8 mouse cellular contexts compared by ENCODE assay signal in the genomic region with DNA sequence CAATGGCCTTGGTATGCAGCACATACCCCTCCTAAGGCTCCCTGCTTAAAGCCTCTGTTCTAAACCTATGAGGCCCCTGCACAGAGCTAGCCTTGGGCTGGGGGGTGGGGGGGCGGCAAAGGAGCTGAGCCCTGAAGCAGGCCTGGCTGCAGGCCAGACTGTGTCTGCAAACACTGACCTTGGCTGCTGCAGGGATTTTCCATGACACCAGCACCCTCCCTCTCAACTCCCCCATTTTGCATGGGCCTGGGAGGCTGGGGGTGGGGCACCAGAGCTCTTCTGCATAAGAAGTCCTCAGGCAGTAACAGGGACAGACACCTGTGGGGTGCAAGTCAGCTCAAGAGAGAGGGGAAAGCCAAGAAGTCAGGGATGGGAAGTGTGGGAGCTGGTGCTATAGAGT. TPM values are rescaled to one million over a fixed set of nuclear protein-coding genes. Genes with fewer than 3 reads are reported as not detected.
DNase-seq lines count a peak whose midpoint lies in the region; ATAC-seq and TF ChIP-seq lines count a peak whose summit lies in the region.

No protein-coding gene starts in this region.

- no peak overlapping the region for H3K4me2 ChIP-seq in hindbrain, embryonic 15.5 days
- H3K4me2 ChIP-seq in embryonic facial prominence, embryonic 15.5 days (replicated peaks), result no peak overlapping the region
- no peak overlapping the region for H3K4me2 ChIP-seq in forebrain, embryonic 16.5 days (ENCODE audit: low read length)

- H3K27me3 ChIP-seq in hindbrain, embryonic 15.5 days, result no peaks in the 10 kb centered on the region; the same call in 1 of the 2 replicates
- H3K27me3 ChIP-seq in hindbrain, embryonic 10.5 days (ENCODE audit: insufficient read depth, poor library complexity, severe bottlenecking), result peaks cover 21% of the 10 kb centered on the region
- H3K27me3 ChIP-seq in embryonic facial prominence, embryonic 15.5 days, result 0 out of 2 replicates have a peak, but pooled peaks cover 2% of the 10 kb centered on the region
- H3K27me3 ChIP-seq in kidney, adult 2 months (replicated peaks; ENCODE audit: control insufficient read depth, insufficient read depth, low read length), result no peaks in the 10 kb centered on the region
- H3K27me3 ChIP-seq in forebrain, embryonic 16.5 days (replicated peaks; ENCODE audit: control insufficient read depth, insufficient read depth, low read length), result no peaks in the 10 kb centered on the region

- H3K4me1 ChIP-seq in hindbrain, embryonic 15.5 days (replicated peaks), result peaks cover 11% of the 10 kb centered on the region; the same call in 1 of the 2 replicates
- peaks cover 21% of the 10 kb centered on the region; the same call in 1 of the 2 replicates for H3K4me1 ChIP-seq in hindbrain, embryonic 10.5 days (replicated peaks)
- peaks cover 7% of the 10 kb centered on the region for H3K4me1 ChIP-seq in embryonic facial prominence, embryonic 15.5 days
- no peaks in the 10 kb centered on the region; the same call in 1 of the 2 replicates for H3K4me1 ChIP-seq in kidney, adult 2 months (ENCODE audit: control insufficient read depth, insufficient read depth, low read length)
- H3K4me1 ChIP-seq in forebrain, embryonic 16.5 days (replicated peaks; ENCODE audit: control insufficient read depth, insufficient read depth, low read length), result peaks cover 8% of the 10 kb centered on the region

- no peak overlapping the region for H3K9ac ChIP-seq in hindbrain, embryonic 15.5 days
- H3K9ac ChIP-seq in embryonic facial prominence, embryonic 15.5 days, result no peak overlapping the region
- no peak overlapping the region for H3K9ac ChIP-seq in forebrain, embryonic 16.5 days (replicated peaks; ENCODE audit: low read depth, low read length)

- 31% methylated on average over 1 of the region's 1 CpGs for WGBS in hindbrain, embryonic 15.5 days
- 22% methylated on average over 1 of the region's 1 CpGs for WGBS in hindbrain, embryonic 10.5 days
- WGBS in embryonic facial prominence, embryonic 15.5 days, result 21% methylated on average over 1 of the region's 1 CpGs
- 26% methylated on average over 1 of the region's 1 CpGs for WGBS in kidney, adult 2 months
- 29% methylated on average over 1 of the region's 1 CpGs for WGBS in forebrain, embryonic 16.5 days

- no peak for TF ChIP-seq CTCF in kidney, adult 2 months (conservative IDR thresholded peaks at IDR 0.05; ENCODE audit: insufficient read depth, insufficient read length, low read depth, low read length)

- no peaks in the 10 kb centered on the region for H3K9me3 ChIP-seq in hindbrain, embryonic 15.5 days
- H3K9me3 ChIP-seq in hindbrain, embryonic 10.5 days, result no peaks in the 10 kb centered on the region
- H3K9me3 ChIP-seq in embryonic facial prominence, embryonic 15.5 days (replicated peaks), result no peaks in the 10 kb centered on the region
- H3K9me3 ChIP-seq in forebrain, embryonic 16.5 days (ENCODE audit: control insufficient read depth, low read length), result no peaks in the 10 kb centered on the region

- TF ChIP-seq POLR2A in kidney, adult 2 months (IDR thresholded peaks at IDR 0.05; ENCODE audit: low read depth, low read length), result no peak

- DNase-seq in hindbrain, embryonic 10.5 days (ENCODE audit: low spot score), result no peak
- peak; percentile 65 for DNase-seq in kidney, adult 2 months
- peak; percentile 64 for DNase-seq in lung, postnatal 36 days
- DNase-seq in thymus, postnatal 10 days (ENCODE audit: low spot score in 2 of 2), result no peak

- no peak overlapping the region for H3K27ac ChIP-seq in hindbrain, embryonic 15.5 days (replicated peaks)
- H3K27ac ChIP-seq in hindbrain, embryonic 10.5 days, result no peak overlapping the region
- H3K27ac ChIP-seq in embryonic facial prominence, embryonic 15.5 days (replicated peaks), result no peak overlapping the region
- H3K27ac ChIP-seq in kidney, adult 2 months (ENCODE audit: insufficient read depth, low read depth, low read length), result no peak overlapping the region
- H3K27ac ChIP-seq in forebrain, embryonic 16.5 days (ENCODE audit: low read length), result no peak overlapping the region

- ATAC-seq in hindbrain, embryonic 15.5 days (ENCODE audit: low FRiP score, low read depth), result 0 out of 2 replicates have a peak, but pooled peaks have one; percentile 21
- ATAC-seq in embryonic facial prominence, embryonic 15.5 days (ENCODE audit: insufficient number of reproducible peaks, low FRiP score, low TSS enrichment, low read depth), result 0 out of 2 replicates have a peak, but pooled peaks have one; percentile 22
- ATAC-seq in megakaryocyte, adult 5-6 weeks (ENCODE audit: poor library complexity, severe bottlenecking), result no peak
- ATAC-seq in forebrain, embryonic 16.5 days, result no peak

- no peak overlapping the region for H3K4me3 ChIP-seq in hindbrain, embryonic 15.5 days
- H3K4me3 ChIP-seq in hindbrain, embryonic 10.5 days, result no peak overlapping the region
- no peak overlapping the region for H3K4me3 ChIP-seq in embryonic facial prominence, embryonic 15.5 days (replicated peaks)
- H3K4me3 ChIP-seq in kidney, adult 2 months (ENCODE audit: insufficient read depth, low read depth, low read length), result no peak overlapping the region
- H3K4me3 ChIP-seq in forebrain, embryonic 16.5 days (replicated peaks; ENCODE audit: low read length), result no peak overlapping the region

- no peaks in the 10 kb centered on the region for H3K36me3 ChIP-seq in hindbrain, embryonic 15.5 days
- no peaks in the 10 kb centered on the region for H3K36me3 ChIP-seq in hindbrain, embryonic 10.5 days
- no peaks in the 10 kb centered on the region for H3K36me3 ChIP-seq in embryonic facial prominence, embryonic 15.5 days
- H3K36me3 ChIP-seq in kidney, adult 2 months (ENCODE audit: control insufficient read depth, insufficient read depth, low read length), result no peaks in the 10 kb centered on the region
- H3K36me3 ChIP-seq in forebrain, embryonic 16.5 days (ENCODE audit: control insufficient read depth, insufficient read depth), result no peaks in the 10 kb centered on the region

RNA-seq across cellular contexts. Expression of gene Kcnk3, which starts 26.3 kb away (rescaled TPM):
- polyA plus RNA-seq in hindbrain, embryonic 15.5 days (2015; fragmentation: Nextera tagmentation; extraction: Ambion mirVana), result 11.7 and 12.8 TPM in 2 replicates
- 0.12 and 0.52 TPM in 2 replicates for polyA plus RNA-seq in hindbrain, embryonic 10.5 days (2016; fragmentation: Nextera tagmentation; extraction: Ambion mirVana)
- polyA plus RNA-seq in embryonic facial prominence, embryonic 15.5 days (2015; fragmentation: Nextera tagmentation; extraction: Ambion mirVana), result 0.70 and 1.3 TPM in 2 replicates
- polyA plus RNA-seq in kidney, adult 2 months (2012; rRNA removed), result 25.0 and 30.0 TPM in 2 replicates
- total RNA-seq in megakaryocyte, adult 5-6 weeks (2015), result not detected in 2 replicates
- total RNA-seq in megakaryocyte, adult 5-6 weeks (2017), result not detected in 2 replicates
- 2.8 and 3.5 TPM in 2 replicates for polyA plus RNA-seq in forebrain, embryonic 16.5 days (2015; fragmentation: Nextera tagmentation; extraction: Ambion mirVana)

RNA-seq across cellular contexts. Expression of gene Slc35f6, which starts 33.5 kb away (rescaled TPM):
- 35.1 TPM in 2 replicates for polyA plus RNA-seq in hindbrain, embryonic 15.5 days (2015; fragmentation: Nextera tagmentation; extraction: Ambion mirVana)
- polyA plus RNA-seq in hindbrain, embryonic 10.5 days (2016; fragmentation: Nextera tagmentation; extraction: Ambion mirVana), result 25.5 and 28.9 TPM in 2 replicates
- polyA plus RNA-seq in embryonic facial prominence, embryonic 15.5 days (2015; fragmentation: Nextera tagmentation; extraction: Ambion mirVana), result 30.2 and 30.3 TPM in 2 replicates
- polyA plus RNA-seq in kidney, adult 2 months (2012; rRNA removed), result 51.2 and 70.6 TPM in 2 replicates
- total RNA-seq in megakaryocyte, adult 5-6 weeks (2015), result 21.5 and 28.8 TPM in 2 replicates
- 23.9 and 26.0 TPM in 2 replicates for total RNA-seq in megakaryocyte, adult 5-6 weeks (2017)
- 30.1 and 32.5 TPM in 2 replicates for polyA plus RNA-seq in forebrain, embryonic 16.5 days (2015; fragmentation: Nextera tagmentation; extraction: Ambion mirVana)

RNA-seq across cellular contexts. Expression of gene Cenpa, which starts 52.4 kb away (rescaled TPM):
- polyA plus RNA-seq in hindbrain, embryonic 15.5 days (2015; fragmentation: Nextera tagmentation; extraction: Ambion mirVana), result 52.3 and 66.5 TPM in 2 replicates
- 409 and 440 TPM in 2 replicates for polyA plus RNA-seq in hindbrain, embryonic 10.5 days (2016; fragmentation: Nextera tagmentation; extraction: Ambion mirVana)
- polyA plus RNA-seq in embryonic facial prominence, embryonic 15.5 days (2015; fragmentation: Nextera tagmentation; extraction: Ambion mirVana), result 216 and 218 TPM in 2 replicates
- 6.3 and 6.6 TPM in 2 replicates for polyA plus RNA-seq in kidney, adult 2 months (2012; rRNA removed)
- total RNA-seq in megakaryocyte, adult 5-6 weeks (2015), result 190 and 250 TPM in 2 replicates
- total RNA-seq in megakaryocyte, adult 5-6 weeks (2017), result 124 and 127 TPM in 2 replicates
- 95.3 and 114 TPM in 2 replicates for polyA plus RNA-seq in forebrain, embryonic 16.5 days (2015; fragmentation: Nextera tagmentation; extraction: Ambion mirVana)

Comparison
In these comparisons a context has a peak if more than half of its experiments do, and no peak if none do; other contexts are left out.
1. ATAC-seq: peak in hindbrain, embryonic 15.5 days (single experiment) and embryonic facial prominence, embryonic 15.5 days (single experiment); none in megakaryocyte, adult 5-6 weeks (single experiment) and forebrain, embryonic 16.5 days (single experiment).
2. DNase-seq: peak in kidney, adult 2 months (single experiment) and lung, postnatal 36 days (single experiment); none in hindbrain, embryonic 10.5 days (single experiment) and thymus, postnatal 10 days (0 of 2).